Mouse (Mus musculus) G1E-ER4 (cell line): ENCODE results near the gene Snx9. TPM values are rescaled to one million over a fixed set of nuclear protein-coding genes. Genes with fewer than 3 reads are reported as not detected.

Experiments
- GATA1 ChIP-seq: IDR thresholded peaks from one replicate; pipeline ENCODE4 v1.8.0; 2012; ENCODE audit warnings: low read length, inconsistent platforms
- polyA plus RNA-seq: library from polyadenylated mRNA; stranded (reverse); fragments of >175 nt; gene quantifications from 2 replicates; pipeline ENCODE4 v1.2.3, GENCODE M21; 2012

Gene Snx9
- polyA plus RNA-seq, 1 experiment: 35.8 TPM

DNA sequence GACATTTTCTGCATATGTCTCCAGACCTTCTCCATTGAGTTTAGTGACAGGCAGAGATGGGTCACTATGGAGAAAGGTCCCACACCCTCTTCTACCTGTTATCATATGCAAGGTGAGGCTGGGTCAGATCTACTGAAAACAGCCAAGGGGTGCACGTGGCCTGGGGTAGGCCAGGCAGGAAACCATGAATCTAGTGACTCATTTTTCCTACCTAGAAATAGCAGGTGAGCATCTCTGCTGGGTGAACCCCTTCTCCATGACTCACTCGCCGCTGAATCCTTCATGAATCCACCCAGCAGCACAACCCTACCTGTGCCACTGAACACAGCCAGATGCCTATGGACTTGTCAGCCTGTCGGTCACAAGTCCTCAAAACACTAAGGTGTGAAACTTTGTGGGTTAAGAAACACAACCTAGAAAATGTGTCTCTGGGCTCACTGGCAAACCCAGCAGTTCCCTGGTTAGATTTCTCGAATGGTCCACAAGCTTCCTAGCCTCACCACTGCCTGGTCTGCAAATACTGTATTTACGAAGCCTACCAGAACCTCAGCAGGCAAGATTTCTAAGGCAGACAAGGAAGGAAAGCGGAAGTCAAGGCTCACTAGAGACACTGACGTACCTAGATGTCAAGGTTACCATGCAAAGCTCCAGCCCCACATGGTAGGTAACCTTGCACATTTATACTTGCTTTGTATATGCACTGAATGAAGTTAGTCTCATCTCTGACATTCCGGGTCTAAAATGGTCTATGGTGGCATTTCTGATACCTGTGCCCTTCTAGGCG is 37.7 kb upstream of the Snx9 start:
- no peak for TF ChIP-seq GATA1

DNA sequence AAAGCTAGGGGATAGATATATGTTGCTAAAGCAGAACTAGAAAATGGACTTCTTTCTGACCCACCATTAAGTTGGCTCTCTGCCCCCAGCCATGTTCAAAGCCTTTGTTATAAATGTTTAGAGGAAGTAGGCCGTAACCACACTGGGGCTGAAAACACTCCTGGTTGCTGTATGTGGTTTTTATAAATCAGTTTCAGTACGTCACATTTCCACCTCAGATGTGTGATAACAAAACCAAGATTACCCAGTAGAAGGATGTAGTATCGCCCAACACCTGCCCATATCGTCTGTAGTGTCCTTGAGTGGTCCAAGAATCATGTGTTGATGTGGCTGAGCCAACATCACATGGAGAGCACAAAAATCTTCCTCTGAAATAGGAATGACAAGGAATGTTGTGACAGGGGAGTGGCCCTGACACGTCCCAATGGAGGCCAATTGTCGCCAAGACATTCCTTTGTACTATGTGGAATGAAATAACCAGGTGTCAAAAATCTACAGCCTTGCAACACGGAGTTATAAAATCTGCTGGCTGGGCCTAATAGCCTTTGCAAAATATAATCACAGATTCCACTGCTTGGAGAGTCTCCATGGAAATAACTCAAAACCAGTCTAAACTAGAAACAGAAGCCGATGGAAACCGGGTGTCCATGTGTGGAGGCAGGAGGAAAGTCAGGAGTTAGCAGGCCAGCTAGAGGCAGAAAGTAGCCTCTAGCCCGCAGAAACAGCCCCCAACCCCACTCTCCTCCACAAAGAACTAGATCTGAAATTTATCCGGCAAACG is 36.6 kb upstream of the Snx9 start:
- peak; percentile 51 for TF ChIP-seq GATA1

- no peak for TF ChIP-seq GATA1
Measured at GRCm38 (mm10) chr17:5805151-5805834, 35.8 kb upstream of the Snx9 start.

- TF ChIP-seq GATA1: no peak
Measured at GRCm38 (mm10) chr17:5805935-5806334, 35.2 kb upstream of the Snx9 start.

GRCm38 (mm10) chr17:5806823-5807222 is 34.3 kb upstream of the Snx9 start:
- no peak for TF ChIP-seq GATA1

- no peak for TF ChIP-seq GATA1
Measured at GRCm38 (mm10) chr17:5807847-5808386, 33.2 kb upstream of the Snx9 start.

DNA sequence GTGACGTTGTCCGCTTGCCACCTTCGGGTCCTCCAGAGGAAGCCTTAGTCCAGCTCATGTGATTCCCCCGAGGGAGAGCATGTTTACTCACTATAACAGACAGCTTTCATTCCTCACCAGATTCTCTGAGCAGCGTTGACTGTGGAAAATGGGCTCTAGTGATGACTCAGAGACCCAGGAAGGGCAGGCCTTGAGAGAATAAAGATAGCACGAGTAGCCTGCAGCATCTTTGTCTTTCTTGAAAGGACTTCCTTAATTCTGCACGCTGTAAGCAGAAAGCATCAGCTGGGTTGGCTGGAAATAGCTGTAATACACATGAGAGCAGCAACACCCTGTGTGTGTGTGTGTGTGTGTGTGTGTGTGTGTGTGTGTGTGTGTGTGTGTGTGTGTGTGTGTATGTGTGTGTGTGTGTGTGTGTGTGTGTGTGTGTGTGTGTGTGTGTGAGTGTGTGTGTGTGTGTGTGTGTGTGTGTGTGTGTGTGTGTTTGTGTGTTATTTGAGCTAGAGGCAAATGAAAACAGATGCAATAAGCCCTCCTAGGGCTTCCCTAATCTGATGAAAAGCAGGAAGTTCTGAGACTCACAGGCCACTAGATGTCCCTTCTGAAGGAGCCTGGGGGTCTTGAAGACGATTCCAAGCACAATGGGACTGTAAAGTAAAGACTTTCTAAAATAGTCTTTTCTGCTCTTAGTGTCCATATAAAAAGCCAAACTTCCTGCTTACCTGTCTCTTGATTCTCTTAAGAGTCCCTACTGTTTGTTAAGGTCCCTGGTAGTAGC is 27.1 kb upstream of the Snx9 start:
- TF ChIP-seq GATA1: no peak

- no peak for TF ChIP-seq GATA1
Measured at GRCm38 (mm10) chr17:5814641-5814920, 26.5 kb upstream of the Snx9 start.

DNA sequence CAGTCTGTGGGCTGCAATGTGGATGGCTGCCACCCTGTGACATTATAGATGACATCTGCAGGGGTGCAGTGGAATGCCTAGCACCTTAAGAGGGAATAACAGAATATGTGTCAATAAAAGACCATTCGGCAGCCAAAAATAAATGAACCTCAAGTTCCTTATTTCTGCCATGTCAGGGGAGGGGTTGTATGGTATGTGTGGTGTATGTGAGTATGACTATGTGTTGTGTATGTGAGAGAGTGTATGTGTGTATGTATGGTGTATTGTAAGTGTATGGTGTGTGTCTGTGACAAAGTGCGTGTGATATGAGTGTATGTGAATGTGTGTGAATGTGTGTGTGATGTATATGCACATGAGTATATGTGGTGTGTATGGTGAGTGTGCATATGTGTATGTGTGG is 23.3 kb upstream of the Snx9 start:
- no peak for TF ChIP-seq GATA1

DNA sequence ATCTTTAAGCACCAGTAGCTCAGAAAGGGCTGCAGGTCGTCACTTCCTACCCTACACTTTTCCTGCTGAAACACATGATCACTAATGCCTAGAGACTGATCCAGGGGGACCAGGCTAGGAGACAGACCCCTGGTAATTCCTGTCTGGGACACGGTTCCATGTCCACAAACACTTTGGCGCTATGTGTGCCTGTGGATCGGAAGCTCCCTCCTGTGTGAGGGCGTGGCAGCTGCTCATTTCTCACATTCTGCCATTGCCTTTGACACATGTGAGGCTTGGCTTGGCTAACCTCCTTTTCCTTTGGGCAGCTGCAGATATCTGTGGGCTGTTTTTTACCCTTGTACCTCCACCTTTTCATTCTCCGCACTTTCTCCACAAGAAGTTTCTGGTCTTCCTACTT is 22.0 kb upstream of the Snx9 start:
- no peak for TF ChIP-seq GATA1

DNA sequence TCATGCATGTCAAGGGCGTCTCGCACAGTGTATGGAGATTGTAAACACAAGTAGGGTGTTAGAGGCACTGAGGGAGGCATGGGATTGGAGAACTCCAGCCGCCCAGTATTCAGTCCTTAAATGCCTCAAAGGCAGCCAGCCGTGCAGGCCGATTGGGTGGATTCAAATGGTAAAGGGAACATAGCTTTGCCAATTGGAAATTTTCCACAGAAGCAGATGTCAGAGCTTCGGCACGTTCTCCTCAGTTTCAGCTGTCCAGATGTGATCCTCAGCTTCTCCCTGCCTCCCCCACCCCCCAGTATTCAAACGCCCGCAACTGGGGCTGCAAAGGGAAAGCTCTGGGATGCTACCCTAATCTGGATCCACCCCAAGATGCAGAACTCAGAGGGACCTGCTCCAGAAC is 21.3 kb upstream of the Snx9 start:
- TF ChIP-seq GATA1: no peak

- TF ChIP-seq GATA1: no peak
Measured at GRCm38 (mm10) chr17:5822541-5822940, 18.6 kb upstream of the Snx9 start.

DNA sequence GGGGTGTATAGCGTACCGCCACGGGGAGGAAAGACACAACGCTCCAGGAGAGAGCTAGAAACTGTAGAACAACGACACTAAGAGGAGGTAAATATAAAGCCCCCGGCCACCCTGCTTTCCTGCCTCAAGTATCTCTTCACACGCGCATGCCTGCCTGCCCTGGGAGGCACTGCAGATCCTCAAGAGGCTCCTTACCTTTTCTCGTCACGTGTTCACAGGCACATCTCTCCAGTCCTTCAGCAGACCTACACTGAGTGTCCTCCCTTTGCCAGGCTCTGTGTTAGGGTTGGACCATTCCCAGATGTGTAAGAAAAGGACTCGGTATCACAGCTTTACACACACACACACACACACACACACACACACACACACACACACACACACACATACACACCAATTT is 18.1 kb upstream of the Snx9 start:
- no peak for TF ChIP-seq GATA1

GRCm38 (mm10) chr17:5827836-5828582 is 13.1 kb upstream of the Snx9 start:
- no peak for TF ChIP-seq GATA1

DNA sequence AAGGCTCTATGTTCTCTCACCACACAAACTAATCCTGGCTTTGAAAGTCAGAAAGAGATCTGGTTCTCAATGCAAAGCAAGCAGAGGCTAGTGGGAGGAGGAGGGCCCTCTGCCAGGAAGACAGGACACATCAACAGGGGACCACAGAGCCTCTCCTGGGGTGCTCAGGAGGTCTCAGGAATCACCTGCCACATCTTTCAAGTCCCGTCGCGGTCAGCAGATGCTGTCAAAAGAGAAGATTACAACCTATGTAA is 12.6 kb upstream of the Snx9 start:
- TF ChIP-seq GATA1: no peak

- peak; percentile 37 for TF ChIP-seq GATA1
Measured at GRCm38 (mm10) chr17:5828944-5829343, 12.2 kb upstream of the Snx9 start.
